Mouse (Mus musculus) olfactory bulb, adult 2 months (tissue): ENCODE results near the gene Hist1h2br.

Experiments used
- CTCF ChIP-seq: fragments of 200-500 bp; IDR thresholded peaks from 2 replicates; pipeline ENCODE4 v1.5.1; 2012; ENCODE audit warnings: low read depth, mild to moderate bottlenecking, low read length, moderate library complexity; ENCODE audit not compliant: insufficient read depth
- POLR2A ChIP-seq: fragments of 200-500 bp; IDR thresholded peaks from 2 replicates; pipeline ENCODE4 v1.6.1; 2012; ENCODE audit warnings: mild to moderate bottlenecking, low read depth, low read length, moderate library complexity; ENCODE audit not compliant: insufficient read depth

- TF ChIP-seq POLR2A (no peak), CTCF (no peak)
Observed at GRCm38 (mm10) chr13:21787760-21788593, 45.6 kb upstream of the Hist1h2br start.
